Mouse (Mus musculus) liver, adult 2 months (tissue): ENCODE results near the gene Borcs5.

Experiments
- CTCF ChIP-seq: fragments of 200-500 bp; IDR thresholded peaks from 2 replicates; pipeline ENCODE4 v1.5.1; 2011; ENCODE audit warnings: low read depth, low read length, control low read depth
- POLR2A ChIP-seq: fragments of 200-500 bp; IDR thresholded peaks from 2 replicates; pipeline ENCODE4 v1.6.1; 2011; ENCODE audit warnings: low read length, control low read depth; ENCODE audit not compliant: insufficient read depth; ENCODE audit errors: extremely low read depth

DNA sequence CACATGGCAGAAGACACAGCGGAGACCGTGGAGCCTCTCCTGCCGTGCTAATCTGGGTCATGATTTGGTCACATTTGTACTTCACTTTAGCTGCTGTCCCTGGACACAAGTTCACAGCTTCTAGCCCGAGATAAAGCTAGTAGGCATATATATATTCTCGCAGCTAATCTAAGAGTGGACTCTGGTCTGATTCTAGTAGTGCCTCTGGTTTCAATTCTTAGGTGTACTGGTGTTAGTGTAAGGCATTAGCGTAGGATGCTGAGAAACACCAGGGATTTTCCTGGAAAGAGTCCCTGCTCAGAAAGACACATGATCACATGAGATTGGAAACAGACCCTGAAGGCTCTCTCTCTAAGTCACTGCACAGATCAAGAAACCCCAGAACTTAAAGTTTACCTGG, 55.2 kb downstream of the Borcs5 start:
- TF ChIP-seq POLR2A (no peak), CTCF (no peak)
